15 mouse cellular contexts compared by ENCODE assay signal in genomic region chr15:63648142-63648989, GRCm38 (mm10).
DNase-seq lines count a peak whose midpoint lies in the region; ATAC-seq and TF ChIP-seq lines count a peak whose summit lies in the region.
"Had no signal": no experiment of that assay in that cellular context is flagged by ENCODE, and none has a peak within 500 bp of the region (broad histone marks: within the 10 kb centered on the region; RNA-seq: fewer than 3 reads in every experiment).

No protein-coding gene starts in this region.

- no peaks in the 10 kb centered on the region for H3K9me3 ChIP-seq in CH12.LX (replicated peaks; ENCODE audit: low read length)
- H3K9me3 ChIP-seq in liver, embryonic 14.5 days (ENCODE audit: control insufficient read depth, low read length): no peaks in the 10 kb centered on the region
- H3K9me3 ChIP-seq in midbrain, embryonic 15.5 days: no peaks in the 10 kb centered on the region
- H3K9me3 ChIP-seq: embryonic facial prominence, embryonic 12.5 days had no signal

- 3% methylated on average over 12 of the region's 12 CpGs for WGBS in bone marrow, adult 2 months
- WGBS in liver, embryonic 14.5 days (ENCODE audit: insufficient replicate concordance): 18% methylated on average over 12 of the region's 12 CpGs
- WGBS in midbrain, embryonic 15.5 days: 83% methylated on average over 12 of the region's 12 CpGs

- peak; percentile 58 for ATAC-seq in liver, embryonic 14.5 days (ENCODE audit: insufficient read depth)
- ATAC-seq in midbrain, embryonic 15.5 days (replicated peaks): no peak
- ATAC-seq: hindbrain, postnatal 0 days had no signal

- in situ Hi-C loops in CH12.LX (cut with MboI; ENCODE audit: low pct_ligation_motif_present, low pct_unique_long_range_greater_than_20kb, low sequenced_read_pairs): loop anchor here (25.0 kb wide), 1 partner anchor 836 kb away; no protein-coding TSS in a partner anchor

- no peak overlapping the region for H3K9ac ChIP-seq in CH12.LX (ENCODE audit: insufficient read depth, low read depth)
- no peak overlapping the region; the same call in 1 of the 2 replicates for H3K9ac ChIP-seq in liver, embryonic 14.5 days (replicated peaks)
- H3K9ac ChIP-seq in midbrain, embryonic 15.5 days: no peak overlapping the region
- H3K9ac ChIP-seq: embryonic facial prominence, embryonic 12.5 days had no signal

- no peaks in the 10 kb centered on the region for H3K36me3 ChIP-seq in CH12.LX (replicated peaks in 1 of 2; ENCODE audit: control insufficient read depth in 1 of 2, insufficient read depth in 1 of 2, low read length in 1 of 2)
- H3K36me3 ChIP-seq in liver, embryonic 14.5 days (replicated peaks; ENCODE audit: control insufficient read depth, insufficient read depth, low read depth): no peaks in the 10 kb centered on the region
- H3K36me3 ChIP-seq in midbrain, embryonic 15.5 days (replicated peaks): no peaks in the 10 kb centered on the region
- H3K36me3 ChIP-seq: embryonic facial prominence, embryonic 12.5 days had no signal

- H3K4me3 ChIP-seq in CH12.LX (replicated peaks in 1 of 3; ENCODE audit: low read depth in 2 of 3, low read length in 2 of 3, poor library complexity in 1 of 3): no peak overlapping the region
- no peak overlapping the region for H3K4me3 ChIP-seq in bone marrow, adult 2 months (replicated peaks; ENCODE audit: control insufficient read depth, low read depth, low read length)
- H3K4me3 ChIP-seq in liver, embryonic 14.5 days (ENCODE audit: insufficient read depth in 1 of 2, low read depth in 2 of 2, low read length in 2 of 2): no peak overlapping the region
- no peak overlapping the region for H3K4me3 ChIP-seq in midbrain, embryonic 15.5 days
- H3K4me3 ChIP-seq: embryonic facial prominence, embryonic 12.5 days had no signal

- no peak for TF ChIP-seq POLR2A in CH12.LX (IDR thresholded peaks at IDR 0.05; ENCODE audit: low read depth, low read length)
- TF ChIP-seq POLR2A in bone marrow, adult 2 months (IDR thresholded peaks at IDR 0.05; ENCODE audit: borderline replicate concordance, control insufficient read depth, low read depth, low read length): no peak

- TF ChIP-seq EP300 in CH12.LX (IDR thresholded peaks at IDR 0.05; ENCODE audit: low read length): 0 out of 2 replicates have a peak, but pooled peaks have one; percentile 22
- 0 out of 2 replicates have a peak, but pooled peaks have one; percentile 25 for TF ChIP-seq EP300 in liver, embryonic 14.5 days (IDR thresholded peaks at IDR 0.05; ENCODE audit: low read depth)

- H3K27me3 ChIP-seq in CH12.LX (replicated peaks): no peaks in the 10 kb centered on the region
- no peaks in the 10 kb centered on the region for H3K27me3 ChIP-seq in liver, embryonic 14.5 days (ENCODE audit: control insufficient read depth, insufficient read depth, low read length)
- no peaks in the 10 kb centered on the region for H3K27me3 ChIP-seq in midbrain, embryonic 15.5 days (replicated peaks)
- H3K27me3 ChIP-seq: embryonic facial prominence, embryonic 12.5 days had no signal

- TF ChIP-seq CTCF in CH12.LX (conservative IDR thresholded peaks at IDR 0.05 in 1 of 2, IDR thresholded peaks at IDR 0.05 in 1 of 2; ENCODE audit: low read depth in 2 of 2, low read length in 2 of 2): no peak
- no peak for TF ChIP-seq CTCF in bone marrow, adult 2 months (IDR thresholded peaks at IDR 0.05; ENCODE audit: control insufficient read depth, insufficient read depth, low read length)
- TF ChIP-seq CTCF in liver, embryonic 14.5 days (IDR thresholded peaks at IDR 0.05; ENCODE audit: low read depth): no peak

- peak overlapping the region; percentile 44 for H3K4me2 ChIP-seq in CH12.LX (ENCODE audit: insufficient read depth, low read depth, poor library complexity, severe bottlenecking)
- H3K4me2 ChIP-seq in liver, embryonic 14.5 days (ENCODE audit: low read depth): peak overlapping the region; percentile 42
- H3K4me2 ChIP-seq in midbrain, embryonic 15.5 days: no peak overlapping the region
- H3K4me2 ChIP-seq: embryonic facial prominence, embryonic 12.5 days; midbrain, embryonic 11.5 days had no signal

- no peaks in the 10 kb centered on the region for H3K79me2 ChIP-seq in CH12.LX (replicated peaks; ENCODE audit: control insufficient read depth, extremely low read depth, insufficient read depth, poor library complexity, severe bottlenecking)

- dilution Hi-C loops in CH12.LX (cut with MboI; ENCODE audit: extremely low pct_ligation_motif_present, extremely low pct_unique_long_range_greater_than_20kb, low sequenced_read_pairs): no loop called here

- DNase-seq in CH12.LX (ENCODE audit: extremely low read depth): no peak
- DNase-seq in liver, embryonic 14.5 days (ENCODE audit: low read depth in 3 of 3, low spot score in 3 of 3): peak; percentile 11 to 20 (median 17)
- DNase-seq in lung, postnatal 4 days: peak; percentile 12 to 38
- DNase-seq in cerebellum, postnatal 4 days (ENCODE audit: low spot score in 2 of 2): no peak
- DNase-seq in urinary bladder, postnatal 4 days (ENCODE audit: low spot score in 2 of 2): no peak
- DNase-seq in spleen, postnatal 36 days (ENCODE audit: low spot score in 2 of 2): no peak
- DNase-seq: cerebellum, postnatal 10 days; layer of hippocampus, adult 9-11 months; right cerebral cortex, postnatal 14 days had no signal

- H3K27ac ChIP-seq in CH12.LX (ENCODE audit: insufficient read depth, low read depth): no peak overlapping the region
- peak overlapping the region; percentile 10; the same call in 1 of the 2 replicates for H3K27ac ChIP-seq in bone marrow, adult 2 months (ENCODE audit: control insufficient read depth, insufficient read depth, low read depth, low read length, poor library complexity)
- no peak overlapping the region for H3K27ac ChIP-seq in liver, embryonic 14.5 days
- H3K27ac ChIP-seq in midbrain, embryonic 15.5 days: no peak overlapping the region
- H3K27ac ChIP-seq: embryonic facial prominence, embryonic 12.5 days; hindbrain, postnatal 0 days; kidney, postnatal 0 days had no signal

- TF ChIP-seq RAD21 in CH12.LX (IDR thresholded peaks at IDR 0.05; ENCODE audit: low read depth, low read length): no peak

- H3K4me1 ChIP-seq in CH12.LX (ENCODE audit: control insufficient read depth in 1 of 2, insufficient read depth in 2 of 2): peaks cover 5 to 9% of the 10 kb centered on the region in 2 experiments
- peaks cover 3% of the 10 kb centered on the region for H3K4me1 ChIP-seq in bone marrow, adult 2 months (ENCODE audit: control insufficient read depth, insufficient read depth, low read length)
- H3K4me1 ChIP-seq in liver, embryonic 14.5 days (replicated peaks; ENCODE audit: control insufficient read depth in 2 of 2, insufficient read depth in 2 of 2, low read length in 1 of 2): peaks cover 2 to 16% of the 10 kb centered on the region in 2 experiments; a peak in 3 of 4 replicates
- no peaks in the 10 kb centered on the region for H3K4me1 ChIP-seq in midbrain, embryonic 15.5 days

TF ChIP-seq in CH12.LX, 34 proteins besides CTCF, POLR2A, EP300 and RAD21:
- TF ChIP-seq KAT2A (IDR thresholded peaks at IDR 0.05; ENCODE audit: insufficient replicate concordance, low read length): no peak
- TF ChIP-seq E2F4 (IDR thresholded peaks at IDR 0.05; ENCODE audit: insufficient replicate concordance, low read depth, low read length): no peak
- no peak for TF ChIP-seq ZC3H11A (IDR thresholded peaks at IDR 0.05; ENCODE audit: low read depth, low read length)
- no peak for TF ChIP-seq BHLHE40 (IDR thresholded peaks at IDR 0.05; ENCODE audit: low read depth, low read length)
- no peak for TF ChIP-seq JUND (conservative IDR thresholded peaks at IDR 0.05; ENCODE audit: low read depth, low read length)

Comparison
In these comparisons a context has a peak if more than half of its experiments do, and no peak if none do; other contexts are left out.
1. DNase-seq: peak in liver, embryonic 14.5 days (3 of 3) and lung, postnatal 4 days (2 of 2); none in CH12.LX (single experiment), cerebellum, postnatal 4 days (0 of 2), urinary bladder, postnatal 4 days (0 of 2) and spleen, postnatal 36 days (0 of 2).